Mouse (Mus musculus) MEL (cell line): ENCODE results near the gene Lrrc29.

Source experiments
- CTCF ChIP-seq, 3 experiments: IDR thresholded peaks in 2 of 3; conservative IDR thresholded peaks in 1 of 3; 2 replicates each; pipeline ENCODE4 v1.5.1; 2011 to 2012; ENCODE audit warnings: low read length in 3 of 3, low read depth in 2 of 3, mild to moderate bottlenecking in 2 of 3, improper control_type of control experiment in 1 of 3, inconsistent platforms in 1 of 3, mixed read lengths in 1 of 3, moderate library complexity in 1 of 3; ENCODE audit not compliant: control insufficient read depth in 1 of 3, insufficient read depth in 1 of 3, poor library complexity in 1 of 3, severe bottlenecking in 1 of 3
- GABPA ChIP-seq: IDR thresholded peaks from 2 replicates; pipeline ENCODE4 v1.6.1; 2012; ENCODE audit warnings: low read depth, mild to moderate bottlenecking, inconsistent platforms, low read length, improper control_type of control experiment, moderate library complexity
- GATA1 ChIP-seq: IDR thresholded peaks from 2 replicates; pipeline ENCODE4 v1.6.1; 2011; ENCODE audit warnings: low read depth, low read length, improper control_type of control experiment
- KAT2A ChIP-seq: conservative IDR thresholded peaks from 2 replicates; pipeline ENCODE4 v1.6.1; 2012; ENCODE audit warnings: low read depth, low read length, improper control_type of control experiment, inconsistent platforms
- MAZ ChIP-seq: IDR thresholded peaks from 2 replicates; pipeline ENCODE4 v1.6.1; 2012; ENCODE audit warnings: low read depth, mild to moderate bottlenecking, inconsistent platforms, low read length, improper control_type of control experiment
- MYC ChIP-seq: IDR thresholded peaks from 2 replicates; pipeline ENCODE4 v1.6.1; 2011; ENCODE audit warnings: low read depth, mild to moderate bottlenecking, low read length, improper control_type of control experiment, moderate library complexity
- POLR2A ChIP-seq, 2 experiments: IDR thresholded peaks; 2 replicates each; pipeline ENCODE4 v1.6.1; 2011 to 2012; ENCODE audit warnings: low read length in 2 of 2, mild to moderate bottlenecking in 2 of 2, control low read depth in 1 of 2, improper control_type of control experiment in 1 of 2, low read depth in 1 of 2, moderate library complexity in 1 of 2; ENCODE audit not compliant: control insufficient read depth in 1 of 2, insufficient read depth in 1 of 2, poor library complexity in 1 of 2
- POLR2AphosphoS2 ChIP-seq: IDR thresholded peaks from 2 replicates; pipeline ENCODE4 v1.6.1; 2011; ENCODE audit warnings: low read length, improper control_type of control experiment
- RAD21 ChIP-seq: IDR thresholded peaks from 2 replicates; pipeline ENCODE4 v1.6.1; 2011; ENCODE audit warnings: mild to moderate bottlenecking, low read depth, low read length, improper control_type of control experiment
- SIN3A ChIP-seq: IDR thresholded peaks from 2 replicates; pipeline ENCODE4 v1.6.1; 2012; ENCODE audit warnings: low read length, improper control_type of control experiment, inconsistent platforms
- USF1 ChIP-seq: IDR thresholded peaks from 2 replicates; pipeline ENCODE4 v1.6.1; 2014; ENCODE audit warnings: low read depth, mild to moderate bottlenecking, inconsistent platforms, low read length, improper control_type of control experiment, moderate library complexity
- USF2 ChIP-seq, 2 experiments: IDR thresholded peaks; 2 replicates each; pipeline ENCODE4 v1.6.1; 2011 to 2012; ENCODE audit warnings: improper control_type of control experiment in 2 of 2, low read length in 2 of 2, borderline replicate concordance in 1 of 2, inconsistent platforms in 1 of 2, low read depth in 1 of 2, mild to moderate bottlenecking in 1 of 2; ENCODE audit not compliant: insufficient read depth in 1 of 2
- ZMIZ1 ChIP-seq: IDR thresholded peaks from 2 replicates; pipeline ENCODE4 v1.6.1; 2012; ENCODE audit warnings: low read depth, mild to moderate bottlenecking, inconsistent platforms, low read length, improper control_type of control experiment, moderate library complexity
- ZNF384 ChIP-seq: IDR thresholded peaks from 2 replicates; pipeline ENCODE4 v1.6.1; 2012; ENCODE audit warnings: low read depth, mild to moderate bottlenecking, inconsistent platforms, low read length, improper control_type of control experiment

DNA sequence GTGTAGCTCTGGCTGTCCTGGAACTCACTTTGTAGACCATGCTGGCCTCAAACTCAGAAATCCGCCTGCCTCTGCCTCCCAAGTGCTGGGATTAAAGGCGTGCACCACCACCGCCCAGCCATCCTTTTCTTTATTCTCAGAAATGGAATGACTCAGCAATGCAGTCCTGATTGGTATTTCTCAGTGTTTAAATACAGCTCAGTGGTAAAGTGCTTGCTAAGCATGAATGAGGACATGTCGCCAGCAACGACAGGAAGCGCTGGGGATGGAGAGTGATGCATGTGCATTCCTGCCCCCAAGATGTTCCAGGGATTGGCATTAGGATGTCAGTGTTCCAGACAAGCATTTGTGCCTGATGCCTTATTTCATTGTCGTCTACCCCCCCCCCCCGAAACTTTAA is 22.7 kb downstream of the Lrrc29 start:
- no peak for TF ChIP-seq MYC
- TF ChIP-seq ZNF384 = no peak
- TF ChIP-seq POLR2A (IDR thresholded peaks at IDR 0.05; ENCODE audit: control insufficient read depth in 1 of 2, insufficient read depth in 1 of 2, low read depth in 1 of 2, low read length in 2 of 2, poor library complexity in 1 of 2) = no peak
- no peak for TF ChIP-seq SIN3A
- TF ChIP-seq POLR2AphosphoS2 = no peak
- TF ChIP-seq USF1 = no peak
- TF ChIP-seq CTCF (IDR thresholded peaks at IDR 0.05 in 2 of 3, conservative IDR thresholded peaks at IDR 0.05 in 1 of 3; ENCODE audit: control insufficient read depth in 1 of 3, insufficient read depth in 1 of 3, low read depth in 2 of 3, low read length in 3 of 3, poor library complexity in 1 of 3, severe bottlenecking in 1 of 3) = no peak
- no peak for TF ChIP-seq RAD21
- no peak for TF ChIP-seq ZMIZ1
- no peak for TF ChIP-seq USF2 (IDR thresholded peaks at IDR 0.05; ENCODE audit: borderline replicate concordance in 1 of 2, insufficient read depth in 1 of 2, low read depth in 1 of 2, low read length in 2 of 2)
- TF ChIP-seq GABPA = no peak
- TF ChIP-seq KAT2A = no peak
- no peak for TF ChIP-seq MAZ
- TF ChIP-seq GATA1 = no peak
